Mouse (Mus musculus): ENCODE data around the gene Dut. TPM values are rescaled to one million over a fixed set of nuclear protein-coding genes. Genes with fewer than 3 reads are reported as not detected.

The Dut gene
- polyA plus RNA-seq, 1 experiment from 2014 or later = 90.4 TPM

GRCm38 (mm10) chr2:125228472-125229409 lies 18.2 kb upstream of the Dut start:
- H3K9me3 ChIP-seq (ENCODE audit: control insufficient read depth, low read length) = no peaks in the 10 kb centered on the region
- H3K4me3 ChIP-seq (replicated peaks; ENCODE audit: low read depth, low read length) = no peak overlapping the region
- 82% methylated on average over 11 of the region's 11 CpGs for WGBS
- no peaks in the 10 kb centered on the region for H3K36me3 ChIP-seq (ENCODE audit: control insufficient read depth, insufficient read depth, low read length)
- H3K4me2 ChIP-seq (ENCODE audit: low read length) = no peak overlapping the region
- H3K9ac ChIP-seq (replicated peaks; ENCODE audit: low read length) = no peak overlapping the region
- ATAC-seq (ENCODE audit: low FRiP score, low TSS enrichment) (no peak), DNase-seq (no peak)
- H3K4me1 ChIP-seq (ENCODE audit: control insufficient read depth, insufficient read depth, low read length) = no peaks in the 10 kb centered on the region
- no peak overlapping the region for H3K27ac ChIP-seq (replicated peaks; ENCODE audit: low read depth, low read length)
- H3K27me3 ChIP-seq (ENCODE audit: control insufficient read depth, insufficient read depth, low read length) = no peaks in the 10 kb centered on the region

DNA sequence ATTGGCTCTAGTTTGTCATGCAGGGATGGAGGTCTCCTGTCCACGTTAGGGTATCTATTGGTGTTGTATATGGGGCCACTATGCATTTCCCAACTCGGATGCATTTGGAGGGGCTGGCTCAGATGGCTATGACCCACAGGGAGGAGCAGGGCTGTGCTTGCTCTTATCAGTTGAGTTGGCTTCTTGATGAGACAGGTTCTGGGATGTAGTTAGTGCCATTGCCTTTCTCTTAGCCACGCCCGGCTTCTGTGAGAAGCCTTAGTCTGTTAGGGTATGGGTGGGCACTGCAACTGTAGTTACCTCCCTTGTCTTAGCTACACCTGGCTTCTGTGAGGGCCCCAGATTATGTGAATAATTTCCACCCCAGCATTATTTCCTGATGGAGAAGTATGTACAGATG lies 14.8 kb upstream of the Dut start:
- no peak overlapping the region for H3K9ac ChIP-seq (replicated peaks; ENCODE audit: low read length)
- WGBS = 87% methylated on average over 4 of the region's 4 CpGs
- no peaks in the 10 kb centered on the region for H3K4me1 ChIP-seq (ENCODE audit: control insufficient read depth, insufficient read depth, low read length)
- H3K4me3 ChIP-seq (replicated peaks; ENCODE audit: low read depth, low read length) = no peak overlapping the region
- no peak overlapping the region for H3K27ac ChIP-seq (replicated peaks; ENCODE audit: low read depth, low read length)
- H3K4me2 ChIP-seq (ENCODE audit: low read length) = no peak overlapping the region
- no peaks in the 10 kb centered on the region for H3K9me3 ChIP-seq (ENCODE audit: control insufficient read depth, low read length)
- H3K27me3 ChIP-seq (ENCODE audit: control insufficient read depth, insufficient read depth, low read length) = no peaks in the 10 kb centered on the region
- DNase-seq (no peak), ATAC-seq (ENCODE audit: low FRiP score, low TSS enrichment) (no peak)
- H3K36me3 ChIP-seq (ENCODE audit: control insufficient read depth, insufficient read depth, low read length) = no peaks in the 10 kb centered on the region

DNA sequence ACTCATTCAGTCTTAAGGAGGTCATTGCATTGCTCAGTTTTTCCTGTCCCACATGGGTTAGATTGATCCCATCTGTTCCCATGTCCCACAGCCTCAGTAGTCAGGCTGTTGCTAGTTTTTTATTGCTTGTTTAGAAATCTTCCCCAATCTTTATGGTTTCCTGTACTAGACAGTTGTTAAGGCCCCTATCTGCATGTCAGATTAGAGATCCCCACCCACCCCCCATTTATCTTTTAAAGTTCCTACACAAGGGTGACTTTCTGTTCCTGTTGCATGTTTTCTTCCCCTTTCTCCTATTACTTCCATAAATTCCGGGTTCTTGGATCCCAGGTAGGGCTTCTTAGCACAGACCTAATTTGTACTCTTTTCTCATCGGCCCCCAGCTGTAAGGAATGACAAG lies 13.5 kb upstream of the Dut start:
- no peak for DNase-seq
- no peak for ATAC-seq (ENCODE audit: low FRiP score, low TSS enrichment)
- Histone ChIP-seq H3K27me3 (ENCODE audit: control insufficient read depth, insufficient read depth, low read length) (no peaks in the 10 kb centered on the region), H3K27ac (replicated peaks; ENCODE audit: low read depth, low read length) (no peak overlapping the region), H3K9me3 (ENCODE audit: control insufficient read depth, low read length) (no peaks in the 10 kb centered on the region), H3K36me3 (ENCODE audit: control insufficient read depth, insufficient read depth, low read length) (no peaks in the 10 kb centered on the region), H3K4me3 (replicated peaks; ENCODE audit: low read depth, low read length) (no peak overlapping the region), H3K4me2 (ENCODE audit: low read length) (no peak overlapping the region), H3K9ac (replicated peaks; ENCODE audit: low read length) (no peak overlapping the region), H3K4me1 (ENCODE audit: control insufficient read depth, insufficient read depth, low read length) (no peaks in the 10 kb centered on the region)
- whole genome bisulfite sequencing = 90% methylated on average over 2 of the region's 2 CpGs

GRCm38 (mm10) chr2:125234049-125234448 lies 12.9 kb upstream of the Dut start:
- Histone ChIP-seq H3K9me3 (ENCODE audit: control insufficient read depth, low read length) (no peaks in the 10 kb centered on the region), H3K9ac (replicated peaks; ENCODE audit: low read length) (no peak overlapping the region), H3K36me3 (ENCODE audit: control insufficient read depth, insufficient read depth, low read length) (no peaks in the 10 kb centered on the region), H3K4me1 (ENCODE audit: control insufficient read depth, insufficient read depth, low read length) (no peaks in the 10 kb centered on the region), H3K27ac (replicated peaks; ENCODE audit: low read depth, low read length) (no peak overlapping the region), H3K4me2 (ENCODE audit: low read length) (no peak overlapping the region), H3K4me3 (replicated peaks; ENCODE audit: low read depth, low read length) (no peak overlapping the region), H3K27me3 (ENCODE audit: control insufficient read depth, insufficient read depth, low read length) (no peaks in the 10 kb centered on the region)
- DNase-seq (no peak), ATAC-seq (ENCODE audit: low FRiP score, low TSS enrichment) (no peak)
- WGBS = 93% methylated on average over 2 of the region's 2 CpGs

- no peak overlapping the region for H3K4me3 ChIP-seq (replicated peaks; ENCODE audit: low read depth, low read length)
- H3K4me2 ChIP-seq (ENCODE audit: low read length) = no peak overlapping the region
- 0 out of 2 replicates have a peak, but pooled peaks cover 4% of the 10 kb centered on the region for H3K36me3 ChIP-seq (ENCODE audit: control insufficient read depth, insufficient read depth, low read length)
- 95% methylated on average over 3 of the region's 3 CpGs for WGBS
- ATAC-seq (ENCODE audit: low FRiP score, low TSS enrichment) (no peak), DNase-seq (no peak)
- peaks cover 10% of the 10 kb centered on the region for H3K4me1 ChIP-seq (ENCODE audit: control insufficient read depth, insufficient read depth, low read length)
- H3K9ac ChIP-seq (replicated peaks; ENCODE audit: low read length) = no peak overlapping the region
- no peaks in the 10 kb centered on the region for H3K9me3 ChIP-seq (ENCODE audit: control insufficient read depth, low read length)
- no peak overlapping the region for H3K27ac ChIP-seq (replicated peaks; ENCODE audit: low read depth, low read length)
- H3K27me3 ChIP-seq (ENCODE audit: control insufficient read depth, insufficient read depth, low read length) = no peaks in the 10 kb centered on the region
Measured at GRCm38 (mm10) chr2:125245545-125246285, 1.3 kb upstream of the Dut start.

DNA sequence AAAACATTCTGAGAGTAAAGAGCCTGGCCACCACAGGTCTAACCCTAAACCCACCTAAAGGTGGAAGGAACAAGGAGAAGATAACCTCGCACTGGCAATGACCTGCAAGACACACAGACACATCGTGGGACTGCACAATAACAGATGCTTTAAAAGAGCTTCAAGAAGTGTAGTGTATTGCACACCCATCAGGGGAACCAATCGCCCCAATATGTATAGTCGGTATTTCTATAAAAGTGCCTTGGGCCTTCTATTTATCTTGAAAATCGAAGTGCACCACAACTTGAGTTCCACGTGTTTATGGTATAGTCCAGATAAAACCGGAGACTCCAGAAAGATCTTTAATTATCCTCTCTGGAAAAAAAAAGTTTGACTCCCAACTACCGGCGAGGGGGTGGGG lies 321 bp upstream of the Dut start:
- H3K9ac ChIP-seq (replicated peaks; ENCODE audit: low read length) = peak overlapping the region; percentile 71; the same call in 1 of the 2 replicates
- H3K4me3 ChIP-seq (replicated peaks; ENCODE audit: low read depth, low read length) = peak overlapping the region; percentile 70
- H3K4me1 ChIP-seq (ENCODE audit: control insufficient read depth, insufficient read depth, low read length) = peaks cover 10% of the 10 kb centered on the region
- peak overlapping the region; percentile 89 for H3K27ac ChIP-seq (replicated peaks; ENCODE audit: low read depth, low read length)
- WGBS = 22% methylated on average over 9 of the region's 9 CpGs
- ATAC-seq (ENCODE audit: low FRiP score, low TSS enrichment) = no peak
- no peaks in the 10 kb centered on the region for H3K27me3 ChIP-seq (ENCODE audit: control insufficient read depth, insufficient read depth, low read length)
- H3K9me3 ChIP-seq (ENCODE audit: control insufficient read depth, low read length) = no peaks in the 10 kb centered on the region
- no peak for DNase-seq
- 0 out of 2 replicates have a peak, but pooled peaks cover 7% of the 10 kb centered on the region for H3K36me3 ChIP-seq (ENCODE audit: control insufficient read depth, insufficient read depth, low read length)
- H3K4me2 ChIP-seq (ENCODE audit: low read length) = peak overlapping the region; percentile 71

DNA sequence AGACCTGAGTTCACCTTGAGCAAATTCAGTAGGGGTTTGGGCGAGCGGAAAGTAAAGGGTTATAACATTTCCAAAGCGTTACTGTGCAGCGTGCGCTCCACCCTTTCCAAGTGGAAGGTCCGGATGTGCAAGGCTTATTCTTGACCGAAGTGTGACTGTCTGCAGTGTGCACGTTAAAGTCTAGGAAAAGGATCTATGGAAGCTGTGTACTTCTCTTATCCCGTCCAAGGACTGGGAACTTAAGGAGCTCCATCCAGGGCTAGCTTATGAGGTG lies 909 bp downstream of the Dut start:
- H3K36me3 ChIP-seq (ENCODE audit: control insufficient read depth, insufficient read depth, low read length) = 0 out of 2 replicates have a peak, but pooled peaks cover 7% of the 10 kb centered on the region
- ATAC-seq (ENCODE audit: low FRiP score, low TSS enrichment) = no peak; the same call in 1 of the 2 replicates
- WGBS = 1% methylated on average over 9 of the region's 9 CpGs
- H3K27me3 ChIP-seq (ENCODE audit: control insufficient read depth, insufficient read depth, low read length) = no peaks in the 10 kb centered on the region
- DNase-seq = no peak
- peaks cover 10% of the 10 kb centered on the region for H3K4me1 ChIP-seq (ENCODE audit: control insufficient read depth, insufficient read depth, low read length)
- H3K9me3 ChIP-seq (ENCODE audit: control insufficient read depth, low read length) = no peaks in the 10 kb centered on the region
- H3K4me2 ChIP-seq (ENCODE audit: low read length) = peak overlapping the region; percentile 71
- H3K27ac ChIP-seq (replicated peaks; ENCODE audit: low read depth, low read length) = peak overlapping the region; percentile 89
- peak overlapping the region; percentile 71 for H3K9ac ChIP-seq (replicated peaks; ENCODE audit: low read length)
- peak overlapping the region; percentile 70 for H3K4me3 ChIP-seq (replicated peaks; ENCODE audit: low read depth, low read length)

DNA sequence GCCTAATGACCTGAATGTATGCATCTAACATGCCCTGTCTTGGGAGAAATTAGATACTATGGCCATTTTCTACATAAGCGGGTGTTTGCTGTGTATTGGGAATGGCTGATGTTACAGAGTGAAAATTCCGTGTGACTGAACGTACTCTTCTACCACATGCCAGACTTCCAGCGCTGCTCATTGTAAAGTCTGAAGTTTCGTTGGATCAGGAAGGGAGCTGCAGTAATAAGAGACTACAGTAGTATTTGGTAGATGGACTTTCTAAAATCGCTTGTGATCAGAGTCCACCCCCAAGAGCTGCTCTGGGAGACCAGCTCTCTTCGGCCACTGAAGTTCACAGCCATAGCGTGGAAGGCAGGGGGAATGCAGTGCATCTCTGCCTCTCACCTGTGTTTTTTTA lies 1.3 kb downstream of the Dut start:
- Histone ChIP-seq H3K9ac (replicated peaks; ENCODE audit: low read length) (peak overlapping the region; percentile 71), H3K27me3 (ENCODE audit: control insufficient read depth, insufficient read depth, low read length) (no peaks in the 10 kb centered on the region), H3K36me3 (ENCODE audit: control insufficient read depth, insufficient read depth, low read length) (0 out of 2 replicates have a peak, but pooled peaks cover 7% of the 10 kb centered on the region), H3K27ac (replicated peaks; ENCODE audit: low read depth, low read length) (peak overlapping the region; percentile 89; the same call in 1 of the 2 replicates), H3K9me3 (ENCODE audit: control insufficient read depth, low read length) (no peaks in the 10 kb centered on the region), H3K4me1 (ENCODE audit: control insufficient read depth, insufficient read depth, low read length) (peaks cover 10% of the 10 kb centered on the region), H3K4me2 (ENCODE audit: low read length) (peak overlapping the region; percentile 71), H3K4me3 (replicated peaks; ENCODE audit: low read depth, low read length) (peak overlapping the region; percentile 70)
- WGBS = 5% methylated on average over 8 of the region's 8 CpGs
- ATAC-seq (ENCODE audit: low FRiP score, low TSS enrichment) (no peak), DNase-seq (no peak)
